Mouse (Mus musculus): ENCODE results near the gene Sparc.

Gene Sparc

GRCm38 (mm10) chr11:55365840-55366239 lies 57.1 kb downstream of the Sparc start:
- DNase-seq (ENCODE audit: low spot score in 2 of 2) = no peak

GRCm38 (mm10) chr11:55365242-55365641 lies 57.7 kb downstream of the Sparc start:
- DNase-seq (ENCODE audit: low spot score in 2 of 2) = no peak

GRCm38 (mm10) chr11:55364662-55365061 lies 58.3 kb downstream of the Sparc start:
- DNase-seq (ENCODE audit: low spot score in 2 of 2) = no peak

DNA sequence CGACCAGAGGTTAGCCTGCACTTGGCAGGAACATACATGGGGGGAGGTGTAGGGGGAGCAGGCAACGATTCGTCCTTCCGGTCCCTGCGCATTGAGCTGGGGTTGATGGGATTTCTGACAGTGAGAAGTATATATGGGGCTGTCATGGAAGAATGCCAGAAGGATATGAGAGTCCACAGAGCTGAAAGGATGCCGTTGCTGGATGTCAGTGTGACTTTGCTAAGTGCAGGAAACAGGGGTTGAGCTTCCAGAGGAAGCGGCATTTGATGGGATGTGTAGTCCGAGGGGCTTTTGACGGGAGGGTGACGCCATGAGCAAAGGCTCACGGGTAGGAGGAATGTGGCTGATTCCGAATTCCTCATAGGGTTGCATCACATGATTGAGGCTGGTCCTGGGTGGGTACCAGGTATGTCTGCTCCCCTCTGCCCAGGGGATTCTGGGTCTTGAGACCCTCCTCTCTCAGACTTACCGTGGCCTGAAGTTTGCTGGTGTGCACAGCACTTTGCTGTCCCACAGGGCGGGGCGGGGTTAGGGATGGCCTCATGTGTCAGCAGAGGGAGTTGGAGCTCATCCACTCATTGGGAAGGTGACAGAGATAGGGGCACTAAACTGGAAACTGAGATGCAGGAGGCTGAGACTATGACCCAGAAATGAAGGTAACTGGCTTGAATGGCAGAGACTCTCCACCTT lies 64.7 kb downstream of the Sparc start:
- peak in 1 of 2 experiments; percentile 53 for DNase-seq (ENCODE audit: low spot score in 2 of 2)

DNA sequence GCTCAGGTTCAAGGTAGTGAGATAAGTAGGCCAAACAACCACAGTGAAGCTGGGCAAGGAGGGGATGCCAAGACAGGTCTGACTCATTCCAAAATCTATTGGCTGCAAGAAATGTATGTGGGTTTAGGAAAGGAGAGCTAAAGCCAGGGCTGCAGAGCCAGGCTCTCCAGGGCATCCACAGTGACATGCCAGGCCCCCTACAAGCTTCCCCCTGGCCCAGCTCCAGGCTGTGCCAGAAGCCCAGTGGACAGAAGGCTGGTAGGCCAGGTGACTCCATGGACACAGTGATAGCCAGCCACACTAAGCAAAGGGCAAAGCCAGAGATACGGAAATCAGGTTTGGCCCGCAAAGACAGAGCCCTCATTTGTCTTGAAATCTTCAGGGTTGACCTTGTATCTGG lies 66.1 kb downstream of the Sparc start:
- DNase-seq (ENCODE audit: low spot score in 2 of 2) = no peak
